ENCODE assay signal across 11 mouse cellular contexts in genomic region chr10:86457665-86458209, GRCm38 (mm10). TPM values are rescaled to one million over a fixed set of nuclear protein-coding genes. Genes with fewer than 3 reads are reported as not detected.
DNase-seq lines count a peak whose midpoint lies in the region; ATAC-seq and TF ChIP-seq lines count a peak whose summit lies in the region.
"Had no signal": no experiment of that assay in that cellular context is flagged by ENCODE, and none has a peak within 500 bp of the region (broad histone marks: within the 10 kb centered on the region; RNA-seq: fewer than 3 reads in every experiment).

No protein-coding gene starts in this region.

- H3K4me2 ChIP-seq in forebrain, embryonic 16.5 days (ENCODE audit: low read length) = no peak overlapping the region
- H3K4me2 ChIP-seq in neural tube, embryonic 14.5 days (ENCODE audit: low read depth, low read length) = no peak overlapping the region

- intact Hi-C loops in heart, postnatal 25 days (cut with DNase I) = loop anchor here (2.0 kb wide), 1 partner anchor 275 kb away; no protein-coding TSS in a partner anchor

- no peak overlapping the region for H3K9ac ChIP-seq in forebrain, embryonic 16.5 days (replicated peaks; ENCODE audit: low read depth, low read length)
- H3K9ac ChIP-seq in neural tube, embryonic 14.5 days (replicated peaks; ENCODE audit: low read depth, low read length) = no peak overlapping the region
- H3K9ac ChIP-seq: liver, embryonic 14.5 days had no signal

- H3K27me3 ChIP-seq in forebrain, embryonic 16.5 days (replicated peaks; ENCODE audit: control insufficient read depth, insufficient read depth, low read length) = no peaks in the 10 kb centered on the region
- no peaks in the 10 kb centered on the region for H3K27me3 ChIP-seq in neural tube, embryonic 14.5 days (ENCODE audit: control insufficient read depth, insufficient read depth, low read length)
- H3K27me3 ChIP-seq in thymus, adult 2 months (ENCODE audit: control insufficient read depth, insufficient read depth, low read length) = no peaks in the 10 kb centered on the region

- no peaks in the 10 kb centered on the region for H3K36me3 ChIP-seq in forebrain, embryonic 16.5 days (ENCODE audit: control insufficient read depth, insufficient read depth)
- H3K36me3 ChIP-seq in neural tube, embryonic 14.5 days (ENCODE audit: control insufficient read depth, insufficient read depth, low read length) = no peaks in the 10 kb centered on the region
- no peaks in the 10 kb centered on the region for H3K36me3 ChIP-seq in thymus, adult 2 months (ENCODE audit: control insufficient read depth, insufficient read depth, low read length)

- TF ChIP-seq POLR2A in thymus, adult 2 months (IDR thresholded peaks at IDR 0.05; ENCODE audit: control insufficient read depth, extremely low read depth, insufficient read depth, low read length, poor library complexity) = no peak

- DNase-seq in heart, adult 8-10 months (ENCODE audit: low spot score) = peak; percentile 36
- no peak for DNase-seq in heart, postnatal 25 days (ENCODE audit: low spot score)
- peak; percentile 44 to 58 for DNase-seq in layer of hippocampus, postnatal 36 days
- no peak for DNase-seq in kidney, postnatal 10 days
- DNase-seq in thymus, adult 2 months = no peak
- DNase-seq in thymus, postnatal 0 days (ENCODE audit: low spot score) = no peak
- DNase-seq: adrenal gland, postnatal 25 days had no signal

- no peak for TF ChIP-seq CTCF in thymus, adult 2 months (IDR thresholded peaks at IDR 0.05; ENCODE audit: borderline replicate concordance, control insufficient read depth, extremely low read depth, insufficient read depth, low read length, poor library complexity)

- H3K4me1 ChIP-seq in forebrain, embryonic 16.5 days (replicated peaks; ENCODE audit: control insufficient read depth, insufficient read depth, low read length) = peaks cover 10% of the 10 kb centered on the region
- no peaks in the 10 kb centered on the region for H3K4me1 ChIP-seq in neural tube, embryonic 14.5 days (ENCODE audit: control insufficient read depth, insufficient read depth, low read length)
- H3K4me1 ChIP-seq in thymus, adult 2 months (replicated peaks; ENCODE audit: control insufficient read depth, insufficient read depth, low read length) = no peaks in the 10 kb centered on the region

- H3K4me3 ChIP-seq in forebrain, embryonic 16.5 days (replicated peaks; ENCODE audit: low read length) = no peak overlapping the region
- no peak overlapping the region for H3K4me3 ChIP-seq in neural tube, embryonic 14.5 days (ENCODE audit: low read depth, low read length)
- no peak overlapping the region for H3K4me3 ChIP-seq in thymus, adult 2 months (ENCODE audit: control insufficient read depth, insufficient read depth, low read length)

- H3K9me3 ChIP-seq in forebrain, embryonic 16.5 days (ENCODE audit: control insufficient read depth, low read length) = no peaks in the 10 kb centered on the region
- H3K9me3 ChIP-seq in neural tube, embryonic 14.5 days (ENCODE audit: control insufficient read depth, low read length) = no peaks in the 10 kb centered on the region

- H3K27ac ChIP-seq in forebrain, embryonic 16.5 days (ENCODE audit: low read length) = no peak overlapping the region
- H3K27ac ChIP-seq in neural tube, embryonic 14.5 days (ENCODE audit: low read depth, low read length) = peak overlapping the region; percentile 36
- H3K27ac ChIP-seq in thymus, adult 2 months (ENCODE audit: control insufficient read depth, insufficient read depth, low read length) = no peak overlapping the region
- H3K27ac ChIP-seq: liver, embryonic 14.5 days had no signal

- ATAC-seq in forebrain, embryonic 16.5 days = peak; percentile 85
- ATAC-seq in neural tube, embryonic 14.5 days (ENCODE audit: low read depth) = peak; percentile 66
- ATAC-seq: intestine, embryonic 16.5 days had no signal

RNA-seq across cellular contexts. Expression of gene Syn3, which starts 41.0 kb away (rescaled TPM):
- under 1 TPM; 0.34 to 0.79 (median 0.47) TPM for total RNA-seq in heart, adult 8-10 months (2022)
- total RNA-seq in heart, postnatal 25 days (2021) = under 1 TPM; 0.44 to 0.53 TPM
- polyA plus RNA-seq in forebrain, embryonic 16.5 days (2015; fragmentation: Nextera tagmentation; extraction: Ambion mirVana) = 19.5 and 24.8 TPM in 2 replicates
- total RNA-seq in layer of hippocampus, postnatal 36 days (2021) = 10 to 100 TPM; 18.8 to 21.4 TPM
- 35.1 and 44.1 TPM in 2 replicates for polyA plus RNA-seq in neural tube, embryonic 14.5 days (2014; fragmentation: Nextera tagmentation; extraction: Ambion mirVana)
- 0.78 and 0.84 TPM in 2 replicates for polyA plus RNA-seq in thymus, adult 2 months (2012; rRNA removed)
- polyA plus RNA-seq in thymus, postnatal 0 days (2015; fragmentation: Nextera tagmentation; extraction: Ambion mirVana) = 0.98 and 1.1 TPM in 2 replicates

Comparison
In these comparisons a context has a peak if more than half of its experiments do, and no peak if none do; other contexts are left out.
1. DNase-seq: peak in heart, adult 8-10 months (single experiment) and layer of hippocampus, postnatal 36 days (2 of 2); none in heart, postnatal 25 days (single experiment), kidney, postnatal 10 days (single experiment), thymus, adult 2 months (single experiment) and thymus, postnatal 0 days (single experiment).